Mouse (Mus musculus): ENCODE measurements around the gene Slc25a24. TPM values are rescaled to one million over a fixed set of nuclear protein-coding genes. Genes with fewer than 3 reads are reported as not detected.

The Slc25a24 gene
- total RNA-seq (2022), result 1 to 10 TPM; 2.6 to 3.5 (median 3.3) TPM

DNA sequence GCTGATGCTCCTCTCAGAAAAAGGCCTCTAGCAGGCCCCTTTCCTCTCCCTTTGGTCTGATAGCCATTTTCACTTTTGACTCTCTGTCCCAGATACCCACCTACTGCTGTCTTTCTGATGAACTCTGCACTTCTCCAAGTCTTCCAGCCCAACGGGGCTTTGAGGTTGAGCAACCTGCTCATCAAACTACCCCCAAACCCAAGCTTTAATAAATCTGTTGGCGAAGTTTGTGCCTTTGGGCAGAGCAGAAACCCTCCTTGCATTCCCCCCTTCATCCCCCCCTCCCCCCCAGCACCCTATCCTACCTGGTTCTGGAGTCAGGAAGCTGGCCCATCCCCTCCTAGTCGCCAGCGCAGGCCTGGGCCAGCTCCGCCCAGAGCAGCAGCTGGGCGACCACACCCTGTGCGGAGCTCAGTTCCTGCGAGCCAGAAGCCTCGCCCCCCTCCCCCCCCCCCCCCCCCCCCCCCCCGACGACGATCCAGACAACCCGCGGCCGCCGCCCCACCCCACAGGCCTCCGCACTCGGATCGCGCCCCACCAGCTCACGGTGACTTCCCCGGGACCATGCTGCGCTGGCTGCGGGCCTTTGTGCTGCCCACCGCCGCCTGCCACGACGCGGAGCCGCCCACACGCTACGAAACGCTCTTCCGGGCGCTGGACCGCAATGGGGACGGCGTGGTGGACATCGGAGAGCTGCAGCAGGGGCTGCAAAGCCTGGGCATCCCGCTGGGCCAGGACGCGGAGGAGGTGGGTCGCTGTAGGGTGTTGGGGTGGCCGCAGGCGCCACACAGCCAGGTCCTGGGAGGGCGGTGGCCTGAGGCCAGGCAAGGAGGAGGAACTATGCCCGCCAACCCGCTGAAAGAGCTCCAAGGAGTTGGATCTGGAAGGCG, at the start of gene Slc25a24:
TSS of gene Slc25a24 (plus strand) at position 509 of the 890 bp plus-strand sequence.
- no peak for DNase-seq (ENCODE audit: low spot score in 2 of 2)

DNA sequence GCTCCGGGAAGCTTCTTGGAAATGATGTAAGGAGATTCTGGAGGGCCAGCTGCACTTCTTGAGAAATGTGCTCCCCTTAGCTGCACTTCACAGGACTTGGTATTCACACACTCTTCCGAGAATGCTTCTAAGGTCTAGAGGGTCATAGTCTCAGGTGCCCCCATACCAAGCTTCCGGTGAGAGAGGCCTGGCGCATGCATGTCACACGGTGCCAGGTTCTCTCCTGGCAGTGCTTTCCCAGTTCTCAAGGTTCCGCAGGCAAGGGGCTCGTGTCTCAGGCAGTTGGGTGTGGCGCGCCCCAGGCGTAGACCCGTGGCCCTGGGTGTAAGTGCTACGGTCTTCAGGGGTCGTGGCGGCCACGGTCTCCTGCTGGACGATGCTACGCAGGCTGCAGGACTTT, 42.8 kb upstream of the Slc25a24 start, which contains the start of gene Slc25a54:
TSS of gene Slc25a54 (plus strand) at position 301 of the 400 bp plus-strand sequence.
- no peak for DNase-seq (ENCODE audit: low spot score in 2 of 2)

DNA sequence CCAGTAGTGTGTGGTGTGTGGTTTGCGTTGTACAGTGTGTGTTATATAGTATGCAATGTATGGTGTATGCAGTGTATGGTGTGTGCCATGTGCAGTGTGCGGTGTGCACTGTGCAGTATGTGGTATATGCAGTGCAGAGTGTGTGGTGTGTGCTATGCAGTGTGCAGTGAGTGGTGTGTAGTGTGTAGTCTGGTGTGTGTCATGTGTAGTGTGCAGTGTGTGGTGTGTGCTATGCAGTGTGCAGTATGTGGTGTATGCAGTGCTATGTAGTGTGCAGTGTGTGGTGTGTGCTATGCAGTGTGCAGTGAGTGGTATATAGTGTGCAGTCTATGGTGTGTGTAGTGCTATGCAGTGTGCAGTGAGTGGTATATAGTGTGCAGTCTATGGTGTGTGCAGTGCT, 38.5 kb upstream of the Slc25a24 start:
- no peak for DNase-seq (ENCODE audit: low spot score in 2 of 2)

DNA sequence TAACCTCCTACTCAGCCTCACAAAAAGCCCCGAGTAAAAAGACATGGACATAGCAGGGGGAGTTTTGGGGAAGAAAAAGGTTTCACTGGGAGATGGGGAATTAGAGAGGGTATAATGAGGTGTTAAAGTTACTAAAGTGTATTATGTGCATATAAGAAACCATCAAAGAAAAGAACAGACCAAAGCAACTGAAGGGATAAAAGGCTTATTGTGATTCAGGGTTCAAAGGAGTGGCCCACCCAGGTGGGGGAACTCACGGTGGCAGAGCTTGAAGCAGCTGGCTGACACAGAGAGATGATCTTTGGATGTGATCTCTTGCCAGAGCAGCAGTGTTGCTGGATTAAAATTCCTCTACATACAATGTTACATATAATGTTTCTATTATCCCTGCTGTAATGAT, 34.5 kb upstream of the Slc25a24 start:
- no peak for DNase-seq (ENCODE audit: low spot score in 2 of 2)

DNA sequence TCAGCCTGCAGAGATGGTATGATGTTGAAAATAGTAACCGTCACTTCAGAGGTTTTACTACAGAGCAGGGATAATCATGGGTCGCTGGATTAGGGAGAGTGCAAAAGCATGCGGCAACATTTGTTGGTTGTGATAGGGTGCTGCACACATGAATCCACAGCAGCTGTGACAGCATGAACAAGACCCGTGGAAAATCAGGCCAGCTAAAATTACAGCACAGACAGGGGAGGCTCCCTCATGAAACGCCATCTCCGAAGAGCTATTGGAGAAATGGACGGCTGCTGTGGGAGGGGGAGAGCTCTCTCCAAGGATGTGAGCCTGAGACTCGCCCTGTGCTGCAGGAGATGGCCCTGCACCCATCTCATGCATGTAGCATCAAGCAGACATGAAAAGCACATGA, 18.2 kb upstream of the Slc25a24 start:
- no peak for DNase-seq (ENCODE audit: low spot score in 2 of 2)

DNA sequence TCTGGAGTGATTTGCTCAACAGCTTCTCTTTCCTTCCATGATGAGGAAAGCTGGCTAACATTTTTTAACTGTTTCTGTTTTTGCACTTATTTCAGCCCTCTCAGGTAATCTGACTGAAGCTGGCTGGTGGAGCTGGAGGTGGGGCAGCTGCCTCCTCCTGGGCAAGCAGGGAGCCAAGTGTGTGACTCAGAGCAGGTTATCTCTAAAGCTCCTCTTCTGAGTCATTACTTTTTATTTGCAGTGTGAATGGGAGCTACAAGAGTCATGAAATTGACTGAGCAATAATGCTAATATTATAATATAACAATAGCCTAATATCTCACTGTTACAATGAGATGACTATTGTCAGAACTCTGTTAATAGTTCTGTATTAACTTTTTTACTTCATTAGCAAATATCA, 5.8 kb upstream of the Slc25a24 start:
- DNase-seq (ENCODE audit: low spot score in 2 of 2), result no peak

DNA sequence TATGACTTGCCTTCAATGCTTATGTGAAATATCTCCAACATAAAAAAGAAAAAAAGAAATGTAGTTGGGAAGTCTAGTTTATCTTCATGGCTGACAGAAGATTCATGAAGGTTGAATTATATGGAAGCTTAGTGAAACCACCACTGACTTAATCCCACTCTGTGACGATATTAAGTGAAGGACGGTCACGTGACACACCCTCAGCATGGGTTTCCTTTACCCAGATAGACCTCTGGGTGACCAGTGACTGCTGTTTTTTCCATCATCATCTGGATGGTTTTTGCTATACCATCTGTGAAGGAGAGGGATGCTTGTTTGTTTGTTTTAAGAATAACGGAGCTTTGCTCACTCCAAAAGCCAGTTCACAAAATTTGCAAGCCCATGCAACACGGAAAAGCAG, 3.4 kb upstream of the Slc25a24 start:
- DNase-seq (ENCODE audit: low spot score in 2 of 2), result no peak

DNA sequence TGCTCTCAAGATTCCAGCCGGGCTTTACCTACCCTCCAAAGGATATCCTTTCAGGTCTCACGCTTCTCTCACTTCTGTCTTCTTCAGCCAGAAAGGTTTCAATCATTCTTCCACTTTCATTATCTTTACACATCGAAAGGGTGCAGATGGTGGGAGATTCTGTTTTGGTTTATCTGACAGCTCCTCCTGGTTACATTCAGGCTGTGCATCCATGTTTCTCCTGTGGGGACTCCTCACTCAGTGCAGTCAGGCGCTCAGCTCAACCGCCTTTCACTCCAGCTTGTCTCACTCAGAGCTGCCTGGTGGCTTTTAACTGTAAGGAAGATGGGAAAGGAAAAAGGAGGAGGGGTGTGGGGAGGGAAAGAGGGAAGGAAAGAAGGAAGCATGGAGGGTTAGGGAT, 3.0 kb upstream of the Slc25a24 start:
- DNase-seq (ENCODE audit: low spot score in 2 of 2), result no peak

DNA sequence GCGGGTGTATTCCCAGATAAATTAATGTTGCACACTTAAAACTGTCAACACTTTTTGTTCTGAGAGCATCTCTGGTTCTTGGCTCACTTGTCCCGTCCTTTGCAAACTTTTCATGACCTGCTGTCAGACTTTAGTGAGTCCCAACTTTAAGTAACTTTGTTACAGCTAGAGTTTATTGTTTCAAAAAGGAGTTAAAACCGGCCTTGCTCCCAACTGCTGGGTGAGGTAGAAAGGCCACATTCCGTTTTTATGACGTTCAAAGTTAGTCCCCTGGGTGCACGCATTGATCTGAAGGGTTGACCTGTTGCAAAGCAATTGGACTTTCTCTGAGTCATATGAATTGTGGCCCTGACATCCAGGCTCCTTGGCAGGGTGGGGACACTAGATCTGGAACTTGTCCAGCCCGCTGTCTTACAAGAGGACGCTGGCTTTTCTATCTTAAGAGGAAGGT, 607 bp downstream of the Slc25a24 start:
- DNase-seq (ENCODE audit: low spot score in 2 of 2), result no peak

DNA sequence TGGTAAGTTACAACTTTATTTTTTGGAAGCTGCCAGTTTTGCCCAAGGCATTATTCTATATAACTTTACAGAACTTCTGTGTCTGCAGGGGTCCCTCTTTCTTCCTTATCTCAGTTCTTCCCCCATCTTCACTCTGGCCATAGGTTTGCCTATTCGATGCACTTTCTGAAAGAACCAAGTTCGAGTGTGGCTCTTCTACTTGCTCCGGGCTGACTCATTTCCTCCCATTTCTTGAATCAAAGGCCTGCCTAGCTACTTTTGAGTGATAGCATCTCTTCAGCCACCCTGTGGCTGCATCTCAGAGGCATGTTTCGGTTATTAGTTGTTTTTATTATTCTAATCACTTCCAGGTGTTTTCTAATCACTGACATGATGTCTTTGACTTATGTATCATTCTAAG, 1.1 kb downstream of the Slc25a24 start:
- no peak for DNase-seq (ENCODE audit: low spot score in 2 of 2)

DNA sequence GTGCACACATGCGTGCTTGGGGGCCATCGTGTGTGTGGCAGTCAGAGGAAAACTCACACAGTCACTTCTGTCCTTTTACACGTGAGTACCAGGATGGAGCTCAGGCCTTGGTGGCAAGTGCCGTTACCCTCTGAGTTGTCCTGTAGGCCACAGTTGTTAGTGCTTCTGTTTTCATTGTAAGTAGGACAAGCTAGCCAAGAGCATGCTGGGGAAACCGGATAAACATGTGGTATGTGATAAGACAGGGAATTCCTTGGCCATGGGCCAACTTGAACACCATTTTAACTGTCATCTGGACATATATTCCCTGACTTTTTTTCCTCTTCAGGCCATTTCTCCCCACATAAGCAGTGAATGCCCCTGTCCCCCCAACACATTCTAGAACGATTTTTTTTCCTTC, 2.6 kb downstream of the Slc25a24 start:
- DNase-seq (ENCODE audit: low spot score in 2 of 2), result no peak

DNA sequence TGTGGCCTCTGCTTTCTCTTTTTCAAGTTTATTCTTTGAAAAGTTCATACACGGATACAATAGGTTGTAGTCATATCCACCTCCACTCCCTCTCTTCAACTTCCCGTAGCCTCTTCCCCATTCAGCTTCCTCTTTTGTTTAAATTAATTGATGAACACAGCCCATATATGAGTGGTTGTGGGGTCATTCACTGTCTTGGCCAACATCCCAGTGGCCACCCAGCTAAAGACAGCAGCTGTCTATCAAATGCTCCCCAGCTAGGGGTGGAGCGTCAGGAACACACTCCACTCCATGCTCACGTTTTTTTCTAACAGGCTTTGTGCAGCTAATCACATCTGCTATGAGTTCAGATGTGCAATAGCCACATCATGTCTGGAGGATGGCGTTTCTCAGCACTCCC, 6.8 kb downstream of the Slc25a24 start:
- DNase-seq (ENCODE audit: low spot score in 2 of 2), result no peak

DNA sequence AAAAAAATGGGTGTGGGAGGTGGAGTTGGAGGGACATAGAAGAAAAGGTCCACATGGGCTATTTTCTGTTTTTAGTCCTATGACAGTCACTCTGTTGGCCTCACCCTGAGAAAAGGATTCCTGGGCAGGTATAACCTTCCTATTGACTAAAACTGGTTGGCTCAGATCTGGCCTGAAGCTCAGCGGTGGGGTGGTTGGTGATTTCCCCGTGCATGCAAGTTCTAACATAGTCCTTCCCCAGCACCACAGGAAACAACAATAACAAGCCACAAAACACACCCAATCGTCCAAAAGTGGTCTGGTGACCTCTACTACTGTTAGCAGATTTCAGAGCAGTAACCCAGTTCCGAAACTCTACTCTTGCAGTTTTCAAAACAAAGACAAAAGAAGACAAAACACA, 10.0 kb downstream of the Slc25a24 start:
- no peak for DNase-seq (ENCODE audit: low spot score in 2 of 2)

DNA sequence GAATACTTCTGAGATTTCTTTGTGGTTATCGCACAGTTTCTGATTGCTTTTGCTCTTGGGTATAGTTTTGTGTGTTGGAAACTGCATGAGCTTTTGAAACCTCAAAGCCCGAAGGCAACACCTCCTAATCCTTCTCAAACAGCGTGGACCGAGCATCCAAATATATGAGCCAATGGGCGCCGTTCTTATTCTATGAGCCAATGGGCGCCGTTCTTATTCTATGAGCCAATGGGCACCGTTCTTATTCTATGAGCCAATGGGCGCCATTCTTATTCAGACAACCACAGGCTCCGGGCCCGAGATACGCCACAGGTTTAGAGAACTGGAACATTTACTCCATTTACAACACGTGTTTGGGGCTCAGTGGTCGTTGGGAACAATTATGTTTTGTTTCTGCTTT, 11.1 kb downstream of the Slc25a24 start:
- DNase-seq (ENCODE audit: low spot score in 2 of 2), result no peak

DNA sequence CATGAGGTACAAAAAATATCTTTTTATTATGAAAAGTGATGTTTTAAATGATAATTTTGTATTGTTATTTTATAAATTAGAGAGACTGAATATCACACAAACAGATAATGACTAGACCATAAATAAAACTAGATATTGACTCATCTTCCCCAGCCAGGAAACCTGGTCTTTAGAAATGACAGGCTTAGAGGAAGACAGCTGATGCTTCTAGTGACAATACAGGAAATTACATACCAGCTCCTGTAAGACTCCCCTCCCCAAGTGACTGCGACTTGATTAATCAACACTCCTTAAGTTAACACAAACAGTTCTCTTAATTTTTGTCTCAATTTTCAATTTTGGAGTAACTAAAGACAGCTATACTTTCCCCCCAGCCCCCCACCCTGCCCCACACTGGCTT, 12.4 kb downstream of the Slc25a24 start:
- no peak for DNase-seq (ENCODE audit: low spot score in 2 of 2)

DNA sequence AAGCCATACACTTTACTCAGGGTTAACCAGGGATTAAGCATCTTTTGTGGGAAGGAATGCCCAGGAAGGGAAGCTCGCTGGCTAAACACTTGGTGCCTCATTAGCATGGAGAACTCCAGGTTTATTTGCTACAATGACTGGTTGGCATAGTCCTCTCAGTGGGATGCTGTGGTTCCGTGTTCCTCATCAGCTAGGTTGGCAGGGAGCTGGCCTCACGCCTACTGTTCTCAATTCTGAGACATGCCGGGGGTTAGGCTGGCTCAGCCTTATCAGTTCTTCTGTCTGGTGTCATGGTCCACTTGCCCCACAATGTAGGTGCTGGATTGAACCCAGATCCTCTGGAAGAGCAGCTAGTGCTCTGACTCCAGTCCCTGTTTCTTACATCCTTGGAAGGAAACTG, 29.6 kb downstream of the Slc25a24 start:
- DNase-seq (ENCODE audit: low spot score in 2 of 2), result no peak

DNA sequence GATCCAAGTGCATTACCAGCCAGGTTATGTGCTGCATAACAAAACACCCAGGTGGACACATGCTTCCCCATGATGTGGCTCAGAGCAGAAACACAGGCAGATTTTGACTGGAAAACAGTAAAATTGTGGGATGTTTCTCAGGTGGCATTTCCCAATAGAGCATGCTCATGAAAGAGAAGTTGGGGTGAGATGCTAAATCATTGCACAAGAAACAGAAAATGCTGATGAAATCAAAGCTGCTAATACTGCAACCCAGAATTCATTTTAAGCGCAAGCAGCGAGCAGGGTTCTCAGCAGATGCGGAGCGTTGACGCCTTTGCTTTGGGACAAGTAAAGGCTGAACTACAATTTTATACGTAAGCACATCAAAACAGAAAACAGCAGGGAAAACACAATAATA, 30.5 kb downstream of the Slc25a24 start:
- DNase-seq (ENCODE audit: low spot score in 2 of 2), result no peak

DNA sequence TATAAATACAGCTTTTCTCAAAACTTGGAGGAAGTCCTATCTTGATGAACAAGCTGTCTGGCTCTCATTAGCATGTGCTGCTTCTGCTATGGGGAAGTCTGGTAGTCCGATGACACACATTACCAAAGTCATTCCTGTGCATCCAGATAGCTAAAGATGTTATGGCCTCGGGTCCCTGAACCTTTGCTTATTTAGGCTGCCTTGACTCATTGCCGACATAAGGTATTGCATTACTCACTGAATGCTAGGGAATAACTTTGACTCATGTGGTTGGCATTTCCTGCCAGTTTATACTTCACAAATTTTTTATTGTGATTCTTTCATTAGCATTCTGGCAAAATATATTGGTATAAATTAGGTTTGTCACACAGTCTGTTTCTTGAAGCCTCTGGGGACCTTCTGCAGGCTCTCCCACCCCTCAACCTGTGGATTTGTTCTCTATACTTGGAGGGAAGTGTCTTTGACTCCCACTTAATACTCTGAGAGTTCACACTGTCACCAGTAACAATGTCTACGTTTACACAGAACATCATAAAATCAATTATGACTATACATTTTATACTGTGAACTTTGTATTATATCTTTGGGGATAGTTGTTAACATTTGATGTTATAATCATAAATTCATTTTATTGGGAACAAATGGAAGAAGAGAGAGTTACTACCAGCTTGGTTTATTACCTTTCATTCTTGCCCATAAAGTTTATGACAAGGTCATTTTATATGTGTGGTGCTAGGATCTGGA, 33.1 kb downstream of the Slc25a24 start:
- DNase-seq (ENCODE audit: low spot score in 2 of 2), result no peak

DNA sequence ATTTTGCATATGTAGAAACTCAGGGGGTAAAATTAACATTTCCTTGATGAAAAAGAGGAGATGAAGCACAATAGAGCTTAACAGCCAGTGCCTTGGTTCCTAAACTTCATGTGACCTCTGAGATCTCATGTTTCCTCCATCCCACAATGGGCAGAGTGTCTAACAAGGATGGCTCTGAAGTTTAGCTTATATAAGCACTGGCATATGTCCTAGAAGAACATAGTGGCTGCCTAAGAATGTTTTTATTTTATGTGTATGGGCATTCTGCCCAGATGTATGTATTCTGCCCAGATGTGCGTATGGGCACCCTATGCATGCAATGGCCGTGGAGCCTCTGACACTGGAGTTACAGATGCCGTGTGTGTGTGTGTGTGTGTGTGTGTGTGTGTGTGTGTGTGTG, 34.5 kb downstream of the Slc25a24 start:
- DNase-seq (ENCODE audit: low spot score in 2 of 2), result no peak

DNA sequence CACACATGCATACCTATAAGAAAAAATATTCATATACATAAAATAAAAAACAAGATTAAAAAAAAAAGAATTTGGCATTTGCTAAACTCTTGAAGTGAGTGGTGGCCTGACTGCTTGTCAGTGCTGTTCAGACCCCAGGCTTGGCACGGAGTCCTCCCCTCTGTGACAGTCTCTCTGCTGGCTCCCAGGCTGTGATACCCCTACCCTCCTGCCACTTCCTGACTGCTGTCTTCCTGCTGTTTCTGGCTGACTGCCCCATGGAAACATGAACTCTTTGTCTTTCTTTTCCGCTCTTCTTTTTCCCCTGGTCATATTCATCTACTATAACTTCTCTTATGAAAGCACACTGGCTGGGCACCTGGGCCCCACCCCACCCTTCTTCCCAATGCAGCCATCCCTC, 41.1 kb downstream of the Slc25a24 start:
- DNase-seq (ENCODE audit: low spot score in 2 of 2), result no peak

DNA sequence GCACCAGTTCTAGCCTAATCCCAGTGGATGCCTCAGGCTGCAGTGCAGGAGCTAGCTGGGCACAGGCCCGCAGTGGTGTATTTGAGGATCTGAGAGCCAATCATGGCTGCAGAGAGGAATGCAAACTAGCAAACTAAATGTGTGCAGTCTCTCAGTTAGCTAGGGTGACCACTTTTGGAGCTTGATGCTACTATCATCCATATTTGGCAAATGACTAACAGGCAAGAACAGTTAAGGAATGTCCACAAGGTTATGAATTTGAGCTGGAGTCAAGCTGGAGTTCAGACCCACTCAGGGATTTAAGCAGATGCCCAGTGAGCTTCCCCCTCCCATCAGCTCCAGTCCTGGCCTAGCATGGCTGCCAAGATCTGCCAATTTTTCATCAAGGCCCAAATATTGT, 41.7 kb downstream of the Slc25a24 start:
- no peak for DNase-seq (ENCODE audit: low spot score in 2 of 2)

DNA sequence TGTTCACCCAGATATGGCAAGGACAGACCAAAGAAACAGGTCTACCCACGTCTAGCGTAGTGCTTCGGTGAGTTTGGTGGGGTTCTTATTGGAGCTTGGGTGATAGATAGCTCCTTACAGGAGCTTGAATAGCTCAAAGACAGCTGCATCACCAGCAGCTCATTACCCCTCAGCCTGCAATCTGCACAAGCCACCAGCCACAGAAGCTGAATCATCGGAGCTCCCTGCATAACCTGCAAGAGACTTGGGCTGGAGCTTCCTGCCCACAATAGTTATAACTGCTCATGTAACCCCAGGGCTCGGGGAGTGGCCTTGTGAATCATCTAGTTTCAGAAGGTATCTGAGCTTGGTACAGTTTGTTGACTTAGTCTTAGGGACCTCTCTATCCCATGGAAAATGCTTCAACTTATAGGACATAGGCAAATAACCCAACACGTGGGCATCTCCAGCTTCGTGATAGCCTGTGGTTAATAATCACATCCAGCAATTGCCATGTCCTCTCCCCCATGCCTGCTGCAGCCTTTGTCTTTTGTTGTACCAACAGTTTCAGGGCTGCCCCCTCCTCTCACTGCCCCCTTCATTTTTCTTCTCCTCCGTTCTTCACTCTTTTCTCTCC, 42.4 kb downstream of the Slc25a24 start:
- DNase-seq (ENCODE audit: low spot score in 2 of 2), result no peak

Data from layer of hippocampus, adult 8-10 months (tissue).